Mouse (Mus musculus) forebrain, embryonic 12.5 days (tissue): ENCODE data around the gene Adam19. TPM values are rescaled to one million over a fixed set of nuclear protein-coding genes. Genes with fewer than 3 reads are reported as not detected.
A peak's percentile ranks its signal among the peaks of the same experiment; 100 is the strongest.
"Not testable (repeated sequence)": the region's sequence is repeated elsewhere in the genome, so short reads cannot be mapped to it uniquely, and the experiment has no call there.

Source experiments
- ATAC-seq: fragments of 200-750 bp; cut with Nextera tagmentation; 2 replicates; pipeline ENCODE4 v1.8.0; 2017; ENCODE audit warnings: moderate TSS enrichment; ENCODE audit not compliant: low FRiP score
- H3K27ac ChIP-seq: fragments of 300-500 bp; sonication (generic); 2 replicates; pipeline ENCODE4 v1.5.1; 2016; ENCODE audit warnings: mild to moderate bottlenecking
- H3K27me3 ChIP-seq: fragments of 300-500 bp; sonication (generic); 2 replicates; pipeline ENCODE4 v1.6.1; 2016; ENCODE audit warnings: mild to moderate bottlenecking
- H3K36me3 ChIP-seq: fragments of 300-500 bp; sonication (generic); replicated peaks from 2 replicates; pipeline ENCODE4 v1.6.1; 2016; ENCODE audit warnings: mild to moderate bottlenecking
- H3K4me1 ChIP-seq: fragments of 300-500 bp; sonication (generic); 2 replicates; pipeline ENCODE4 v1.6.1; 2016
- H3K4me2 ChIP-seq: fragments of 300-500 bp; sonication (generic); 2 replicates; pipeline ENCODE4 v1.6.1; 2016; ENCODE audit warnings: mild to moderate bottlenecking, moderate library complexity
- H3K4me3 ChIP-seq: fragments of 300-500 bp; sonication (generic); replicated peaks from 2 replicates; pipeline ENCODE4 v1.5.1; 2016; ENCODE audit warnings: mild to moderate bottlenecking
- H3K9ac ChIP-seq: fragments of 300-500 bp; sonication (generic); 2 replicates; pipeline ENCODE4 v1.6.1; 2016; ENCODE audit warnings: mild to moderate bottlenecking
- H3K9me3 ChIP-seq: fragments of 300-500 bp; sonication (generic); 2 replicates; pipeline ENCODE4 v1.6.1; 2016
- WGBS: fragments of 180-500 bp; shearing (Covaris S2); methylation state at CpG from one replicate; pipeline ENCODE4 v1.1.7; 2016; 5-methylcytosine and 5-hydroxymethylcytosine counted together
- polyA plus RNA-seq: library from polyadenylated mRNA; unstranded; fragments of >200 nt; fragmentation: Nextera tagmentation; extraction: Ambion mirVana; gene quantifications from 2 replicates; pipeline ENCODE4 v1.2.1, GENCODE M21; 2016

The Adam19 gene
- polyA plus RNA-seq, 1 experiment from 2014 or later = 9.7 TPM

GRCm38 (mm10) chr11:46038901-46039300, 16.9 kb upstream of the Adam19 start:
- 85% methylated on average over 15 of the region's 15 CpGs for WGBS

GRCm38 (mm10) chr11:46039335-46039734, 16.5 kb upstream of the Adam19 start:
- H3K4me3 ChIP-seq = no peak overlapping the region
- H3K4me1 ChIP-seq = no peaks in the 10 kb centered on the region; the same call in 1 of the 2 replicates
- no peaks in the 10 kb centered on the region for H3K27me3 ChIP-seq
- no peaks in the 10 kb centered on the region for H3K36me3 ChIP-seq
- H3K4me2 ChIP-seq = no peak overlapping the region
- ATAC-seq = no peak
- 82% methylated on average over 11 of the region's 11 CpGs for WGBS
- no peak overlapping the region for H3K9ac ChIP-seq
- no peaks in the 10 kb centered on the region for H3K9me3 ChIP-seq
- no peak overlapping the region for H3K27ac ChIP-seq

More at GRCm38 (mm10) chr11:46038901-46039300, 16.9 kb upstream of the Adam19 start:
- Histone ChIP-seq H3K9ac (no peak overlapping the region), H3K4me2 (no peak overlapping the region), H3K4me1 (no peaks in the 10 kb centered on the region; the same call in 1 of the 2 replicates), H3K4me3 (no peak overlapping the region), H3K36me3 (no peaks in the 10 kb centered on the region), H3K27me3 (no peaks in the 10 kb centered on the region), H3K27ac (no peak overlapping the region), H3K9me3 (no peaks in the 10 kb centered on the region)
- ATAC-seq = no peak

GRCm38 (mm10) chr11:46040841-46041556, 14.8 kb upstream of the Adam19 start:
- no peak overlapping the region for H3K4me3 ChIP-seq
- no peaks in the 10 kb centered on the region; the same call in 1 of the 2 replicates for H3K4me1 ChIP-seq
- H3K9ac ChIP-seq = no peak overlapping the region
- H3K27me3 ChIP-seq = no peaks in the 10 kb centered on the region
- no peak for ATAC-seq
- no peak overlapping the region for H3K27ac ChIP-seq
- no peak overlapping the region for H3K4me2 ChIP-seq
- no peaks in the 10 kb centered on the region for H3K9me3 ChIP-seq
- no peaks in the 10 kb centered on the region for H3K36me3 ChIP-seq
- whole genome bisulfite sequencing = 89% methylated on average over 9 of the region's 9 CpGs

- 86% methylated on average over 12 of the region's 12 CpGs for WGBS
- H3K36me3 ChIP-seq = no peaks in the 10 kb centered on the region
- no peaks in the 10 kb centered on the region for H3K27me3 ChIP-seq
- H3K4me2 ChIP-seq = no peak overlapping the region
- no peaks in the 10 kb centered on the region; the same call in 1 of the 2 replicates for H3K4me1 ChIP-seq
- no peak overlapping the region for H3K9ac ChIP-seq
- H3K9me3 ChIP-seq = no peaks in the 10 kb centered on the region
- H3K4me3 ChIP-seq = no peak overlapping the region
- no peak overlapping the region for H3K27ac ChIP-seq
- ATAC-seq = no peak
Observed at GRCm38 (mm10) chr11:46041607-46042267, 14.1 kb upstream of the Adam19 start.

- H3K4me1 ChIP-seq = no peaks in the 10 kb centered on the region
- no peaks in the 10 kb centered on the region for H3K9me3 ChIP-seq
- no peak overlapping the region for H3K4me2 ChIP-seq
- H3K27ac ChIP-seq = no peak overlapping the region
- no peak overlapping the region for H3K4me3 ChIP-seq
- 88% methylated on average over 5 of the region's 5 CpGs for WGBS
- H3K9ac ChIP-seq = no peak overlapping the region
- H3K27me3 ChIP-seq = no peaks in the 10 kb centered on the region
- H3K36me3 ChIP-seq = no peaks in the 10 kb centered on the region
- no peak for ATAC-seq
Observed at GRCm38 (mm10) chr11:46044781-46045180, 11.0 kb upstream of the Adam19 start.

GRCm38 (mm10) chr11:46047264-46047663, 8.5 kb upstream of the Adam19 start:
- H3K27ac ChIP-seq = no peak overlapping the region
- no peaks in the 10 kb centered on the region for H3K4me1 ChIP-seq
- no peaks in the 10 kb centered on the region for H3K9me3 ChIP-seq
- 87% methylated on average over 3 of the region's 3 CpGs for WGBS
- H3K27me3 ChIP-seq = 0 out of 2 replicates have a peak, but pooled peaks cover under 1% of the 10 kb centered on the region
- no peaks in the 10 kb centered on the region for H3K36me3 ChIP-seq
- no peak overlapping the region for H3K9ac ChIP-seq
- no peak overlapping the region for H3K4me2 ChIP-seq
- ATAC-seq = no peak
- no peak overlapping the region for H3K4me3 ChIP-seq

- 26% methylated on average over 19 of the region's 19 CpGs for WGBS
- Histone ChIP-seq H3K27me3 (peaks cover 12% of the 10 kb centered on the region; the same call in 1 of the 2 replicates), H3K4me1 (peaks cover 10% of the 10 kb centered on the region)
- H3K27ac ChIP-seq, H3K9ac ChIP-seq, ATAC-seq, H3K4me3 ChIP-seq, H3K36me3 ChIP-seq, H3K9me3 ChIP-seq, H3K4me2 ChIP-seq: not testable (repeated sequence)
Observed at GRCm38 (mm10) chr11:46052105-46052659, 3.6 kb upstream of the Adam19 start, which contains the start of gene Gm12166. Gene Gm12166, minus strand, starts transcription at chr11:46052321.

GRCm38 (mm10) chr11:46053457-46053856, 2.3 kb upstream of the Adam19 start:
- WGBS = 94% methylated on average over 3 of the region's 3 CpGs
- H3K27ac ChIP-seq, H3K9me3 ChIP-seq, H3K36me3 ChIP-seq, H3K4me2 ChIP-seq, H3K9ac ChIP-seq, ATAC-seq, H3K4me3 ChIP-seq: not testable (repeated sequence)
- H3K4me1 ChIP-seq = peaks cover 13% of the 10 kb centered on the region
- peaks cover 15% of the 10 kb centered on the region; the same call in 1 of the 2 replicates for H3K27me3 ChIP-seq

- H3K4me3 ChIP-seq = no peak overlapping the region
- no peaks in the 10 kb centered on the region for H3K9me3 ChIP-seq
- no peak overlapping the region for H3K9ac ChIP-seq
- H3K4me2 ChIP-seq = no peak overlapping the region
- ATAC-seq = no peak
- H3K27ac ChIP-seq = no peak overlapping the region
- 61% methylated on average over 5 of the region's 5 CpGs for WGBS
- H3K36me3 ChIP-seq = no peaks in the 10 kb centered on the region
- peaks cover 15% of the 10 kb centered on the region; the same call in 1 of the 2 replicates for H3K27me3 ChIP-seq
- H3K4me1 ChIP-seq = peaks cover 13% of the 10 kb centered on the region
Observed at GRCm38 (mm10) chr11:46054311-46054710, 1.5 kb upstream of the Adam19 start.

GRCm38 (mm10) chr11:46054911-46055895, 589 bp upstream of the Adam19 start:
- H3K4me2 ChIP-seq = peak overlapping the region; percentile 74
- 34% methylated on average over 10 of the region's 13 CpGs for WGBS
- peaks cover 13% of the 10 kb centered on the region for H3K4me1 ChIP-seq
- H3K9ac ChIP-seq = peak overlapping the region; percentile 77
- peaks cover 15% of the 10 kb centered on the region; the same call in 1 of the 2 replicates for H3K27me3 ChIP-seq
- peak; percentile 49 for ATAC-seq
- no peaks in the 10 kb centered on the region for H3K9me3 ChIP-seq
- H3K4me3 ChIP-seq = peak overlapping the region; percentile 65
- H3K27ac ChIP-seq = no peak overlapping the region
- no peaks in the 10 kb centered on the region for H3K36me3 ChIP-seq

GRCm38 (mm10) chr11:46056770-46057411, 1.1 kb downstream of the Adam19 start:
- no peak for ATAC-seq
- Histone ChIP-seq H3K27me3 (peaks cover 15% of the 10 kb centered on the region; the same call in 1 of the 2 replicates), H3K4me3 (peak overlapping the region; percentile 65), H3K27ac (peak overlapping the region; percentile 90; the same call in 1 of the 2 replicates), H3K4me2 (peak overlapping the region; percentile 74), H3K4me1 (peaks cover 13% of the 10 kb centered on the region), H3K9me3 (no peaks in the 10 kb centered on the region), H3K36me3 (no peaks in the 10 kb centered on the region), H3K9ac (peak overlapping the region; percentile 77)
- 5% methylated on average over 25 of the region's 25 CpGs for WGBS
